Mouse (Mus musculus): Measurements from ENCODE around the gene Fam71e1. TPM values are rescaled to one million over a fixed set of nuclear protein-coding genes. Genes with fewer than 3 reads are reported as not detected.
A peak's percentile ranks its signal among the peaks of the same experiment; 100 is the strongest.

Gene Fam71e1
- total and polyA plus RNA-seq, 3 experiments: 1.2 to 2.0 TPM; not detected in 1

GRCm38 (mm10) chr7:44492166-44492826, 4.1 kb upstream of the Fam71e1 start:
- Histone ChIP-seq H3K9me3 (replicated peaks; ENCODE audit: insufficient read depth, low read length) (no peaks in the 10 kb centered on the region), H3K9ac (ENCODE audit: control insufficient read depth, low read depth, low read length, poor library complexity, severe bottlenecking) (no peak overlapping the region), H3K4me3 (ENCODE audit: control insufficient read depth in 1 of 2, insufficient read depth in 1 of 2, low read depth in 2 of 2, low read length in 2 of 2) (no peak overlapping the region), H3K79me2 (ENCODE audit: control insufficient read depth, insufficient read depth, low read length, poor library complexity) (peaks cover 15% of the 10 kb centered on the region), H3K27me3 (ENCODE audit: control insufficient read depth in 1 of 2, insufficient read depth in 2 of 2, low read length in 2 of 2) (no peaks in the 10 kb centered on the region), H3K27ac (ENCODE audit: control insufficient read depth, low read depth, low read length) (no peak overlapping the region), H3K36me3 (ENCODE audit: control insufficient read depth in 1 of 2, insufficient read depth in 2 of 2, low read length in 2 of 2) (peaks cover 0 to 4% of the 10 kb centered on the region in 2 experiments; a peak in 3 of 4 replicates), H3K4me1 (ENCODE audit: control insufficient read depth in 1 of 2, insufficient read depth in 2 of 2, low read length in 2 of 2) (peaks cover 0 to 10% of the 10 kb centered on the region in 2 experiments; a peak in 2 of 4 replicates)
- TF ChIP-seq CHD1 (IDR thresholded peaks at IDR 0.05; ENCODE audit: low read depth, low read length) (no peak), CHD2 (IDR thresholded peaks at IDR 0.05; ENCODE audit: low read length) (no peak), TCF12 (IDR thresholded peaks at IDR 0.05; ENCODE audit: low read depth, low read length) (no peak), MAX (IDR thresholded peaks at IDR 0.05; ENCODE audit: low read length) (no peak), EP300 (IDR thresholded peaks at IDR 0.05; ENCODE audit: low read depth in 1 of 2, low read length in 2 of 2) (no peak), GABPA (IDR thresholded peaks at IDR 0.05; ENCODE audit: low read depth, low read length) (no peak), E2F4 (IDR thresholded peaks at IDR 0.05; ENCODE audit: borderline replicate concordance, low read depth, low read length) (no peak), MYC (IDR thresholded peaks at IDR 0.05; ENCODE audit: low read depth, low read length) (no peak), MEF2A (IDR thresholded peaks at IDR 0.05; ENCODE audit: extremely low read depth, insufficient replicate concordance, low read depth, low read length, poor library complexity, severe bottlenecking) (no peak)
- DNase-seq (ENCODE audit: low read depth, low spot score): no peak

GRCm38 (mm10) chr7:44494681-44495080, 1.7 kb upstream of the Fam71e1 start:
- peaks cover 15% of the 10 kb centered on the region for H3K79me2 ChIP-seq (ENCODE audit: control insufficient read depth, insufficient read depth, low read length, poor library complexity)
- H3K9ac ChIP-seq (ENCODE audit: control insufficient read depth, low read depth, low read length, poor library complexity, severe bottlenecking): no peak overlapping the region
- TF ChIP-seq RCOR1 (IDR thresholded peaks at IDR 0.05; ENCODE audit: low read depth, low read length): no peak
- no peak for TF ChIP-seq TCF12 (IDR thresholded peaks at IDR 0.05; ENCODE audit: low read depth, low read length)
- no peak for TF ChIP-seq BHLHE40 (IDR thresholded peaks at IDR 0.05; ENCODE audit: borderline replicate concordance, low read depth, low read length)
- DNase-seq (ENCODE audit: low read depth, low spot score): no peak
- no peak overlapping the region for H3K27ac ChIP-seq (ENCODE audit: control insufficient read depth, low read depth, low read length)
- H3K4me1 ChIP-seq (ENCODE audit: control insufficient read depth in 1 of 2, insufficient read depth in 2 of 2, low read length in 2 of 2): peaks cover 0 to 12% of the 10 kb centered on the region in 2 experiments; a peak in 2 of 4 replicates
- peaks cover 0 to 4% of the 10 kb centered on the region in 2 experiments; a peak in 3 of 4 replicates for H3K36me3 ChIP-seq (ENCODE audit: control insufficient read depth in 1 of 2, insufficient read depth in 2 of 2, low read length in 2 of 2)
- H3K9me3 ChIP-seq (replicated peaks; ENCODE audit: insufficient read depth, low read length): no peaks in the 10 kb centered on the region
- H3K4me3 ChIP-seq (ENCODE audit: control insufficient read depth in 1 of 2, insufficient read depth in 1 of 2, low read depth in 2 of 2, low read length in 2 of 2): no peak overlapping the region
- H3K27me3 ChIP-seq (ENCODE audit: control insufficient read depth in 1 of 2, insufficient read depth in 2 of 2, low read length in 2 of 2): no peaks in the 10 kb centered on the region

- peak overlapping the region; percentile 86 to 87; a peak in 3 of 4 replicates for H3K4me3 ChIP-seq (ENCODE audit: control insufficient read depth in 1 of 2, insufficient read depth in 1 of 2, low read depth in 2 of 2, low read length in 2 of 2)
- H3K9me3 ChIP-seq (replicated peaks; ENCODE audit: insufficient read depth, low read length): no peaks in the 10 kb centered on the region
- peaks cover 0 to 4% of the 10 kb centered on the region in 2 experiments; a peak in 3 of 4 replicates for H3K36me3 ChIP-seq (ENCODE audit: control insufficient read depth in 1 of 2, insufficient read depth in 2 of 2, low read length in 2 of 2)
- H3K27ac ChIP-seq (ENCODE audit: control insufficient read depth, low read depth, low read length): no peak overlapping the region
- H3K27me3 ChIP-seq (ENCODE audit: control insufficient read depth in 1 of 2, insufficient read depth in 2 of 2, low read length in 2 of 2): no peaks in the 10 kb centered on the region
- peaks cover 15% of the 10 kb centered on the region for H3K79me2 ChIP-seq (ENCODE audit: control insufficient read depth, insufficient read depth, low read length, poor library complexity)
- DNase-seq (ENCODE audit: low read depth, low spot score): no peak
- peaks cover 0 to 12% of the 10 kb centered on the region in 2 experiments; a peak in 2 of 4 replicates for H3K4me1 ChIP-seq (ENCODE audit: control insufficient read depth in 1 of 2, insufficient read depth in 2 of 2, low read length in 2 of 2)
- TF ChIP-seq RAD21 (IDR thresholded peaks at IDR 0.05; ENCODE audit: low read depth, low read length) (no peak), SMC3 (IDR thresholded peaks at IDR 0.05; ENCODE audit: low read depth, low read length) (no peak), MAZ (IDR thresholded peaks at IDR 0.05; ENCODE audit: low read depth, low read length) (no peak), GATA1 (IDR thresholded peaks at IDR 0.05; ENCODE audit: low read depth, low read length) (no peak), TCF12 (IDR thresholded peaks at IDR 0.05; ENCODE audit: low read depth, low read length) (no peak), EP300 (IDR thresholded peaks at IDR 0.05; ENCODE audit: low read depth in 1 of 2, low read length in 2 of 2) (no peak), GABPA (IDR thresholded peaks at IDR 0.05; ENCODE audit: low read depth, low read length) (no peak), ELF1 (IDR thresholded peaks at IDR 0.05; ENCODE audit: low read depth, low read length) (no peak)
- peak overlapping the region; percentile 95 for H3K9ac ChIP-seq (ENCODE audit: control insufficient read depth, low read depth, low read length, poor library complexity, severe bottlenecking)
Measured at GRCm38 (mm10) chr7:44495086-44495485, 1.3 kb upstream of the Fam71e1 start.
